Mouse (Mus musculus) testis, postnatal 10 days (tissue): ENCODE data around the gene Pi4kb.
A peak's percentile ranks its signal among the peaks of the same experiment; 100 is the strongest.
"Not testable (repeated sequence)": the region's sequence is repeated elsewhere in the genome, so short reads cannot be mapped to it uniquely, and the experiment has no call there.

Experiments
- DNase-seq: peaks from one replicate; pipeline ENCODE4 v3.0.0; 2021; ENCODE audit warnings: low spot score

Pi4kb gene

DNA sequence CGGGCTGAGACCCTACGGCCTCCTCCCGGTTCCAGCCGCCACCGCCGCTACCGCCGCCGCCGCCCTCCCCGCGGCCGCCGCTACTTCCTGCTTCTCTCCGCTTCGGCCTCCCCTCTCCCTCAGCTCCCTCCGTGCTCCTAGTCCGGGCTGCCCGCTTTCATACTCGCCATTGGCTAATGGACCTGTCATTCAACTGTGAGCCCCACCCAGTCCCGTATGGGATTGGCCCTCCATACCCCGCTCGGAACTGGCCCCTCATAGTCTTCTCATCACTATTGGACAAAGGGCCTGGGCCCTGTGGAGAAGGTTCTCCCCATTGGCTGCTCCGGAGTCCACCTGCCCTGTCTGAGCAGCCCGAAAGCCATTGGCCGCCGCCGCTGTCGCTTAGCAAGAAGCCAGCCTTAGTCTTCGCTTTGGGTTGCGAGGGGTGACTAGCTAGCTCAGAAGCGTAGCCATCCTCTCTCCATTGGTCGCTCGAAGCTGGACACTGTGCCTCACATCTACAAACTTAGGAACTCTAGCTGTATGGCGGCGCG is 40.9 kb downstream of the Pi4kb start, which contains the start of gene Zfp687:
Gene Zfp687 (minus strand): TSS at position 112 of the 536 bp plus-strand sequence.
- DNase-seq = peak; percentile 99

DNA sequence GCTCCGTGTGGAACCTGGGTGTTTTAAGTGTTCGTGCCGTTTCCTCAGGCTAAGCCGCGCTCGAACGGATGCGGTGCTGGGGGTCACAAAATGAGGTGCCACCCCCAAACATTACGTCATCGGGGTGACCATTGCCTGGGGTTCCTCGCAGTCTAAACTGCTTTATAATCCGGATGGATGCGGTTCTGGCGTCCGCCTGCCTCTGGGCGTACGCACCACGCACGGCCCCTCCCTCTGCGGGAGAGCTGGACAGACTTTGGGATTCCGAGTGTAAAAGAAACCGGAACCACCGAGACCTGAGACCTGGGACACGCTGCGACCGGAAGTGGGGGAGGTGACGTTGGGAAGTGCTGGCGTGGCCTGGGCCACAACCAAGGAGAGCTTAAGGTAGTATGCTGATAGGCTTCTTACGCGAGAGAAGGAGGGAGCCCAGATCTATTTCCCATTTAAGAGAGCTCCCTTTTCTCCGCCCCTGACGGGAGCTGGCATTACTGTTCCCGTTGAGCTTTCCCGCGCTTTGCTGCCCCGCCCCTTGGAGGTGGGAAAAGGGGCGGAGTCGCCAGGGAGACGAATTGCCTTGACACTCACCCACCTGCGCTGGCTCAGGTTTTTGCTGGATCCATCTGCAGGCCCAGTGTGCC is 41.5 kb downstream of the Pi4kb start:
- DNase-seq = peak; percentile 96

DNA sequence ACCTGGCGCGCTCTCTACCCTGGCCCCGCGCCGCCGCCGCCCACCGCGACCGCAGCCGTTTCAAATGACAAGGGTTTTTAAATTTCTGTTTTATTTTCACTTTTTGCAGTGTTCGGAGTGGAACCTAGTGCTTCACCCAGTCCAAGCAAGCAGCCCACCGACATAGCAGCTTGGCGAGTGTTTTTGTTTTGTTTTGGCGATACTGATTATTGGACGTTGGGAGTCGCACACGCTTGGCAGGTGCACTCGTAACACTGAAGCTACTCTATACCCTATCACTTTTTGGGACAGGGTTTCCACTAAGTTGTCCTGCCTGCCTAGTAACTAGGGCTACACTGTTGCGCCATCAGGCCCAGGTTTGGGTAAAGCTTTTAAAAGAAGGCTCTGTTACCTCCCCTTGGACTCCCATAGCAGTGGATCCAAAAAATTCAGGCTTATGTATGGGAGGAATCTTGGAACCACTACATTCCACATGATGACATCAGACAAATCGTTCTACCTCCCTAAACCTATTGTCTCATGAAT is 42.1 kb downstream of the Pi4kb start:
- DNase-seq = no peak

DNA sequence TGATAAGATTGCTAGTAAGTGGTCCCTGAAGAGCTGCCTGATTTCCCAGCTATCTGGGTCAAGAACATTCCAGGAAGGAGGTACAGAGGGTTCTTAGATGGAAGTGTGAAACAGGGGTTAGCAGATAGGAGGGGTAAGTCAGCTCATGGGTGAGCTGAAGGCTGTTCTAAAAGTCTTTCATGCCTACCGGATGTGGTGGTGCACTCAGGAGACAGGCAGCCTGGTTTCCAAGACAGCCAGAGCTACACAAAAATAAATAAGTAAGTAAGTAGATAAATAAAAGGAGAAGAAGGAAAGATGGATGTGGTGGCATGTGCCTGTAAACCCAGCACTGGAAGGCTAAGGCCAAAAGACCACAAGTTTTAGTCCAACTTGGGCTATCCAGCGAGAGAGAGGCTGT is 44.2 kb downstream of the Pi4kb start:
- DNase-seq = no peak

DNA sequence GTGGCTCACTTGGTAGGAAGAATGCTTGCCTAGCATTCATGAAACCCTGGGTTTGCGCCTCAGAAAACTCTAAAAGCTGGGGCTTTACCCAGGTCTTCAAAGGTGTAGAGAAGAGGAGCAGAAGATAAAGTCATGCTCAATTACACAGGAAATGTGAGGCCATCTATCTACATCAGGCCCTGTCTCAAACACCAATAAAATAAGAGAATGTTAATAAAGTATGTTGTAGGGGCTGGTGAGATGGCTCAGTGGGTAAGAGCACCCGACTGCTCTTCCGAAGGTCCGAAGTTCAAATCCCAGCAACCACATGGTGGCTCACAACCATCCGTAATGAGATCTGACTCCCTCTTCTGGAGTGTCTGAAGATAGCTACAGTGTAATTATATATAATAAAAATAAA is 46.4 kb downstream of the Pi4kb start:
- DNase-seq = not testable (repeated sequence)

DNA sequence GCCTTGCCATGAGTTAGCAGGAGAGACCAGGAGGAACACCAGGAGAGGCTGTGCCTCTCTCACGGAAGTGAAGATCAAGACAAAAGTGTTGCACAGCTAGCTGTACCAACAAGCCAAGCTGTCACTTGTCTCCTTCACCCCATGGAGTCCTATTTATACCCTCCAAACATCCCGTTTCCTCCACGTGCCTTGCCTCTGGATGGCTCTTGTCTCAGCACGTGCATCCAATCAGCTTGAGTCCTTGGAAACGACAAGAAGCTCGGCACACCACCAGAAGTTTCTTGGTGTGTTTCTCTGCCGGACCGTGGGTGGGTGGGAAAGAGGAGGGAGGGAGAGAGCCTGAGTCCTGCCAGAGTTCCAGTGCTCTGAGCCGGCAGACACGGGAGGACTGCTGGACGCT is 50.0 kb downstream of the Pi4kb start:
- DNase-seq = peak; percentile 69

DNA sequence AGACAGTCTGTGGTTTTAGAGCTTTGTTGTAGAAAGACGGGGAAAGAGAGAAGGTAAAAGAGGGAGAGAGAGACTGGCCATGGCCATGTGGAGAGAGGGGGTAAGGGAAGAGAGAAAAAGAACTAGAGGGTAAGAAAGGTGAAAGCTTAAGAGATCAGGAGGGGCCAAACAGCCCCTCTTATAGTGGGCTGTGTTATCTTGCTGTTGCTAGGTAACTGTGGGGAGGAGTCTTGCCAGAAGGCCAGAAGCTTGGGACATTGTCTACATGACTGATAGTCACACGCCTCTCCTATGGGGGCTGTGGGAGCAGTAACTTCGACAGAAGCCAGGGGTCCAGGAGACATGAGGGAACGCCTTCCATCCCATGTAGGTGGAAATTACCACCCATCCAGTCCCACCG is 50.7 kb downstream of the Pi4kb start:
- DNase-seq = no peak

DNA sequence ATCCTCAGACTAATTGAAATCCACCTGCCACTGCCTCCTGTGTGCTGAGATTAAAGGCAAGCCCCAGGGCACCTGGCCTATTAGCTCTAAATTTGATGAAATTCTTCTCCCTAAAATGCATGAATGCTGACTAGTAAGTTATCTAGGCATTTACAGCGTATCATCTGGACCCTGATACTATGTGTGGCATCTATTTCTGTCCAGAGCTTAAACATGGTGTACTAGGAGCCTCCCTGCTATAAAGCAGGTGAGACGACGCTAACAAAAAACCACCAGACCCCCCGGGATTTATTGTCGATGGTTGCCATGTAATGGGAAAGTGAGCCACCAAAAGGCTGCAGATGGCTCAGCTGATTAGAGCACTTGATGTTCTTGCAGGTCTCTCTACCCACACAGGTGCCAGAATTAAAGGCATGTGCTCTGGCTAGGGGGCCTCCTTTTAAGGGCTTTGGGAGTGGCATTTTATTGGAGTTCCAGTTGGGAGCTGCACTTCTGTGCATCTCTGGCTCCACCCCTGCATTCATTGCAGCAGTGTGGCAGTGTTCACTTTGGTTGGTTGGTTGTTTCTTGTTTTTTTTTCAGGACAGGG is 52.6 kb downstream of the Pi4kb start:
- no peak for DNase-seq

DNA sequence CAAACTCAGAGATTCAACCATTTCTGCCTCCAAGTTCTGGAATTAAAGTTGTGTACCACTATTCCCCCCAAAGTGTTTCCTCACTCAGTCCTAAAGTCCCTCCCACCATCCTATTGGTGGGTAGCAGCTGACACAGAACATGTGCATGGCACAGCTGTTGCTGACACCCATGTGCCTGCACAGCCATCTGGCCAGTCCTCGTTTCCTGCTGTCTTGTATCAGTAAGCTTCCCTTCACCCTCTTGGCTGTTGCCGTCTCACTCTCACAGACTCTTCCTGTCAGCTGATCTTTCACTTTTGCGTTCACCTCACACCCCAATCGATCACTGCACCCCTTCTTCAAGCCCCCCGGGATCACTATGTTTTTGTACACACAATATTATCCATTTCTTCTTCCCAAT is 53.2 kb downstream of the Pi4kb start:
- DNase-seq = no peak

DNA sequence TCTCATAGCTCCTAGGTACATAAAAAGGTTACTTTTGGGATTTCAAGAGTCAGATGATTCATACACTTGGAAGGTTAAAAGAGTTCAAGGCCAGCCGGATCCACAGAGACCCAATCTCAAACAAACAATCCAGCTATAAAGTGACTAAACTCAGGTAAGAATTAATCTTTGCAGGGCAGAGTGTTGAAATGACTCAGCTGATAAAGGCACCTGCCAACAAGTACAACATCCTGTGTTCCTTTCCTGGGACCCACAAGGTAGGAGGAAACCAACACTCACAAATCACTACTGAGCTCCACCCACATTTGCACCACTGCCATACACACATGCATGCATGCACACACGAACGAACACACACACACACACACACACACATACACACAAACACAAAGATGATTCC is 54.1 kb downstream of the Pi4kb start:
- DNase-seq = no peak

DNA sequence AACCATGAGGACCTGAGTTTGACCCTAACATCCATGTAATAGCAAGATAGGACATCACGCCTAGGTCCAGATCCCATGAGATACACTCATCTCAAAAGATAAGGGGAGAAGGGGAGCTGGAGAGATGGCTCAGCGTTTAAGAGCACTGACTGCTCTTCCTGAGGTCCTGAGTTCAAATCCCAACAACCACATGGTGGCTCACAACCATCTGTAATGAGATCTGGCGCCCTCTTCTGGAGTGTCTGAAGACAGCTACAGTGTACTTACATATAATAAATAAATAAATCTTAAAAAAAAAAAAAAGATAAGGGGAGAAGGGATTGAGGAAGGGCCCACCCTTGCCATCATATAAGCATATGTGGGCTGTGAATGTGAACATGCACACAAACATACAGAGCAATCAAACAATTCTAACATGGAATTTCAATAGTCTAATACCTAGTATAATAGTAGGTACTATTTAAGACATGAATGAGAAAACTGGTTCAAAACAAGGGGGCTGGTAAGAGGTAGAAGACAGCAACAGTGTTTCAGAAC is 54.8 kb downstream of the Pi4kb start:
- DNase-seq = not testable (repeated sequence)

DNA sequence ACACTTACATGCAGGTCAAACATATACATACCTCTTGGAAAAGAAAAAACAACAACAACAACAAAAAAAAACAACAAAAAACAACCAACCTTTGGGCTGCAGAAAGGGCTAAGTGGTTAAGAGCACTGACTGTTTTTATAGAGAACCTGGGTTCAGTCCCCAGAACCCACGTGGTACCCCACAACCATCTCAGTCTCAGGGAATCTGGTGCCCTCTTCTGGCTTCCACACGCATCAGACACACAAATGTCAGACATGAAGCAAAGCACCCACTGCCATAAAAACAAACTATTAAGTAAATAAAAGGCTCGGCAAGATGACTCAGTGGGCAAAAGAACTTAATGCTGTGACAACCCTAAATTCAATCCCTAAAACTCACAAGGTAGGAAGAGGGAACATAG is 55.4 kb downstream of the Pi4kb start:
- DNase-seq = no peak

DNA sequence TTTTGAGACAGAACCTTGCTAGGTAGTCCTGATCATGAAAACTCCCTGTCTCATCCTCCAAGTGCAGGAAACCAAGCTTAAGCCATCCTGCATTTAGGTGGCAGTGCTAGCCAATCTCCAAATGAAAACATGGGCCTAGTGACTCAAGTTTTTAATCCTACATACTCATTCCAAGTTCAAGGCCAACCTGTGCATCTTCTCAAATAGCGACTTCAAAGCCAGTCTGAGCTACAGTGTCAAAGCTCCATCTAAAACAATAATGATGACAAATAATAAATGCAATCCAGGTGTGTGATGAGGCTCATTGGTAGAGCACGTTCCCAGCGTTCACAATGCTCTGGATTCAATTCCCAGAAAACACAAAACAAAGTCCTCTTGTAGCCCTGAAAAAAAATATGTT is 67.1 kb downstream of the Pi4kb start:
- DNase-seq = no peak

DNA sequence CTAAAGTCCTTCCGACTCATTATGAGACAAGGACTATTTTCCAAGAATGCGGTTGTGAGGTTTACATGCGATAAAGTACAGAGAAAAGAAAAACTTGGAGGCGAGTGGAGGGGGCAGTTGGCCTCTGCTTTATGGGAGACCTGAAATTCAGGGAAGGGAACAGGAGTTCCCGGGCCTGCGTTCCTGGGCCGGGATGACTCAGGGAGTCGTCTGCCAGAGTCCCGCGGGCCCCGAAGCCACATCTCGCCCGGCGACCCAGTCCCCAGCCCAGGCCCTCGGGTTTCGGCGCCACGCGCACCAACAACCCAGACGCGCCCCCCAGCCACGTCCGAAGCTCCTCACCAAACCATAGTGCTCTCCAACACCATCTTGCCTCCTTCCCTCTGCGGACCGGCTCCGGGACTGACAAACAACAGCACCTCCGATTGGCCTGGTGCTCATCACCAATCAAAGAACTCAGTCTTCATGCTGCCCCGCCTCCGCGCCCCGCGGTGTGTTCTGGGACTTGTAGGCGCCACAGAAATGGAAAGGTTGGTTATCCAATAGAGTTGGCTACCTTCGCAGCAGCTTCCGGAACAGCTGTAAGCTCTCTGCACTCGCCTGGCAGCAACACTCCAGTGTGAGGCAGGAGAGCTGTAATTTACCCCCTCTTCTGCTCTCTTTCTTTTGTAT is 67.8 kb downstream of the Pi4kb start, which contains the start of gene Psmd4:
Gene Psmd4 (minus strand): TSS at position 449 of the 672 bp plus-strand sequence.
- peak; percentile 97 for DNase-seq

DNA sequence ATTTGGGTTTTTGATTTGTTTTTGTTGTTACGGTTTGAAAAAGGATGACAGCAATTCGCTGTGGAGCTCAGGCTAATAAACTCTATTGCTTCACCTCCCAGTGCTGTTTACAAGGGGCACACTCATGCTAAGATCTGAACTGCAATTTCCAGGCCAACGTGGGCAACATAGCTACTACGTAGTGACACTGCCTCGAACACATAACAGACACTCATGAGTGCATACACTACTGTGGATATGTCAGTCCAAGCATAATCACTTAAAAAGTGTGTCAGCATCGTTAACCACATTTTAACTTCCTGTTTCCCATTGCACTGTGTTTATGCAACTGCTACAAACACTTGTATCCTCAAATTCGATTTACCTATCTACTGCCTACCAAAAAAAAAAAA is 68.3 kb downstream of the Pi4kb start:
- DNase-seq = no peak

DNA sequence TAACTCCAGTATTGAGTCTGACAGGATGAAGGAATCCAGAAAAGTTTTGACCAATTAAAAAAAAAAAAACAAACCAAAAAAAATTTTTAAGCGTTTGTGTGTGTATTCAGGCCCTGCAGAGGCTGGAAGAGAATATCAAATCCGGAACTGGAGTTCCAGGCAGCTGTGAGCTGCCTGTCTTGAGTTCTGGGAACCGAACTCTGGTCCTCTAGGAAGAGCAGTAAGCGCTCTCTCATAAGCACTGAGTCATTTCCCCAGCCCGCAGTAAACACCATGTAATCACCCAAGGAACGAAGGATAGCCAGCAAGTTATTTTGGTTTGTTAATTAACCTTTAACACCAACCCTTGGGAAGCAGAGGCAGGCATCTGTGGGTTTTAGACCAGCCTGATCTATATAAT is 68.7 kb downstream of the Pi4kb start:
- DNase-seq = no peak

DNA sequence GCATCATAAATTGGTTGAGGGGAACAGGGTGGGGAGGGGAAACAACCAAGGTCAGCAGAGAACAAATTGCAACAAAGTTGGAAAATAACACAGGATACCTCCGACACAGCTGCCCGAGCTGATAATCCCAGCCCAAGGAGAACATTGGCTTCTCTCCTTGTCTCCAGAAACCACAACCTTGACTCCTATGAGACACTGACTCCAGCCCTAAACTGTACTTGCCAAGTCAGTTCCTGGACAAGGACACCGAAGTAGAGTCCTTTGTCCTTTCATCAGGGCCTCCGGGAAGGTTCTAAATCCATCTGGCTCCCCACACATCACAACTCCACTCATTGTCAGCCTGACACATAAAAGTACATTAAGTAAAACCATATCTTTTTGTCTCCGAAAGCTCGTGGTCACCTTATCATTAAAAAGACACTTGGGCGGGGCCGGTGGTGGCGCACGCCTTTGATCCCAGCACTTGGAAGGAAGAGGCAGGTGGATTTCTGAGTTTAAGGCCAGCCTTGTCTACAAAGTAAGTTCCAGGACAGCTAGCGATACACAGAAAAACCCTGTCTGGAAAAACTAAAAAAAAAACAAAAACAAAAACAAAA is 72.0 kb downstream of the Pi4kb start:
- peak; percentile 48 for DNase-seq

DNA sequence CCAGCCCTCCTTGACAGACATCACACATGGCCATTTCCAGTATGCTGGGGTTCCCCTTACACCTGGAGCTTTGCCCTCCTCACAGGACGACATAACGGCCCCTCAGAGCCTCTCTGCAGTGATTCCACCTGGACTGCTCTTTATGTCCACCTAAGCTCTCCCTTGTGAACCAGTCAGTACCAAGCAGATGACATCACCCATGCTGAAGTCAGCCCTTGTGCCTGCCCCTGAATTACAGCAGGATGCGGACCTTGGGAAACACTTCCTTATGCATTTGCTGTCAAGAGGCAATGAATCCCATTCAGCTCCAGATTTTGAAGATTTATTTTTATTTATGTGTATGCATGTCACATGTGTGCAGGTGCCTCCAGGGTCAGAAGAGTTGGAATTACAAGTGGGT is 73.4 kb downstream of the Pi4kb start:
- no peak for DNase-seq

DNA sequence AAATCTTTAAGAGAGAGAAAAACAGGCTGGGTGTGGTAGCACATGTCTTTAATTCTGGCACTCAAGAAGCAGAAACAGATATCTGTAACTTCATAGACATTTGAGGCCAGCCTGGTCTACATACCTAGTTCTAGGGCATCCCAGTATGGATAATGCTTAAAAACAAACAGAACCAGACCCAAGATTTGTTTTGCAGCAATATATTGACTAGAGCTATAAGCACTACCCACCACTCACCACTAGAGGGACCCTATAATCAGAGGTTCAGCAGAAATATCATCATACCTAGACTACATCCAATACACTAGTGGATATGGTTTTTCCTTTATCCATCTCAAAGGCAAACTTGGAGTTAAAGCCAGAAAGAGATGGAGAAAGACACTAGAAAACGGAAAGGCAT is 78.4 kb downstream of the Pi4kb start:
- DNase-seq = peak; percentile 56

DNA sequence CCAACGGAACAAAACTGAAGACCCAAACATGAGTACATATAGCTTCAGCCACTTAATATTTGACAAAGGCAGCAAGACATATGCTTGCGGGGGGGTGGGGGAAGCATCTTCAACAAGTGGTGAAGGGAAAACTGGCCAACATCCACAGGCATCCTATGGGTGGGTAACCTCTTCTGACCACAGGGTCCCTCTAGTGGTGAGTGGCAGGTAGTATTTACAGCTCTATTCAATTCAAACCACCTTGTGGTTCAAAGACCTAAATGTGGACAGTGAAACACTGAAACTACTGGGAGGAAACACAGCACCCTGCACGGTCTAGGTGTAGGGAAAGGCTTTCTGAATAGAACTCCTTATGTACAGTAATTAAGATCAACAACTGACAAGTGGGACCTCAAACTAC is 79.2 kb downstream of the Pi4kb start:
- no peak for DNase-seq

DNA sequence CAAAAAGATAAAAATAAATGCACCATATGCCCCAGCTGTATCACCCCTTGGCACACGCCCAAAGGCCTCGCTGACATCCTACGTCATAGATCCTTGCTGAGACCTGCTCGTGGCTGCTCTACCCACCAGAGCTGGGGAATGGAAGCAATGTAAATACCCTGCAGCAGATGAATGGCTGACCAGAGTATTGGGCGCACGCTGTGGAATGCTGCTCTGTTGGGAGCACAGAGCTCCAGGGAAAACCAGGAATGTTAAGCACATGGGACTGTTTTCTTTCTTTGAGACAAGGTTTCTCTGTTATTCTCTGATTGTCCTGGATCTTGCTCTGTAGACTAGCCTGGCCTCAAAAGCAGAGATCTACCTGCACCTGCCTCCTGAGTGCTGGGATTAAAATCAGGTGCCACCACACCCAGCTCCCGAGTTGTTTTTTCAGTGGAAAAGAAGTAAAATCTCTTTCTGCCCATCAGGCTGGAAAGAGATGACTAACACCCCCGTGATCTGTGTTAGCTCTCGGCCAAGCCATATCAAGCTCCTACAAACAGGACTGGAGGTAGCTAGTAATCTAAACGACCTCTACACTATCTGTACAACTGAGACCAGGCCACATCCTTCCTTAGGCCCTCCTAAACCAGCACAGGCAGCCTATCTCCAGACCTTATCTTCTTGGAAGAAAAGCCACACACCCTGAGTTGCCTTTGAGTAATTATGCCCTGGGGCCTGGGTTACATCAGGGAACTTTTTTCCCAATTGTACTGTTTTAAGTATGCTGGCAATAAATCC is 80.1 kb downstream of the Pi4kb start:
- DNase-seq = peak; percentile 75

DNA sequence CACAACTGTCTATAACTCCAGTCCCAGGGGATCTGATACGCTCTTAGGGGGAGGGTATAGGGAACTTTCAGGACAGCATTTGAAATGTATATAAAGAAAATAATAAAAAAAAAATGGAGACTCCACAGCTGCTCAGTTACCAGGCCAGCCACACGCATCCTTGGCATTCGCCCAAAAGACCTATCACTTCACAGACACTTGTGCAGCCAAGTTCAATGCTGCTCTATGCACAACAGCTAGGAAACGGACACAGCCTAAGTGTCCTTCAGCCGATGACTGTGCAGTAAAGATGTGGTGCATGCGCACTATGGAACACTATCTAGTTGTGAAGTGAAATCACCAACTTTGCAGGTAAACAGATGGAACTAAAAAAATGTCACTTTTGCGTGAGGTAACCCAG is 81.7 kb downstream of the Pi4kb start:
- DNase-seq = no peak
